Mouse (Mus musculus) myocyte (in vitro differentiated cells): Measurements from ENCODE around the gene Kmo. TPM values are rescaled to one million over a fixed set of nuclear protein-coding genes. Genes with fewer than 3 reads are reported as not detected.

Experiments used
- H3K27me3 ChIP-seq: one replicate; pipeline ENCODE4 v1.6.1; 2011; ENCODE audit not compliant: control insufficient read depth, insufficient read depth, insufficient read length
- H3K36me3 ChIP-seq: one replicate; pipeline ENCODE4 v1.6.1; 2011; ENCODE audit not compliant: control insufficient read depth, insufficient read depth
- H3K4me2 ChIP-seq: one replicate; pipeline ENCODE4 v1.6.1; 2011; ENCODE audit warnings: low read depth, control low read depth
- H3K4me3 ChIP-seq: one replicate; pipeline ENCODE4 v1.5.1; 2011; ENCODE audit warnings: mild to moderate bottlenecking, control low read depth, moderate library complexity
- H3K79me2 ChIP-seq: one replicate; pipeline ENCODE4 v1.6.1; 2011; ENCODE audit not compliant: control insufficient read depth, insufficient read depth
- H3ac ChIP-seq: one replicate; pipeline ENCODE4 v1.6.1; 2011; ENCODE audit not compliant: control insufficient read depth, insufficient read length
- CEBPB ChIP-seq: IDR thresholded peaks from 2 replicates; pipeline ENCODE4 v1.6.1; 2011; ENCODE audit warnings: mild to moderate bottlenecking, moderate library complexity; ENCODE audit not compliant: poor library complexity, insufficient read depth, severe bottlenecking
- E2F4 ChIP-seq: IDR thresholded peaks from one replicate; pipeline ENCODE4 v1.6.1; 2011; ENCODE audit warnings: mild to moderate bottlenecking, control low read depth, moderate library complexity; ENCODE audit not compliant: insufficient read depth
- MAX ChIP-seq: IDR thresholded peaks from one replicate; pipeline ENCODE4 v1.6.1; 2011; ENCODE audit warnings: low read depth, mild to moderate bottlenecking, control low read depth
- MYOD1 ChIP-seq, 3 experiments: IDR thresholded peaks; one replicate each; pipeline ENCODE4 v1.6.1; 2011; ENCODE audit warnings: control low read depth in 2 of 3, low read depth in 2 of 3, mild to moderate bottlenecking in 2 of 3, moderate library complexity in 1 of 3; ENCODE audit not compliant: insufficient read length in 2 of 3, control insufficient read depth in 1 of 3
- MYOG ChIP-seq, 3 experiments: IDR thresholded peaks; one replicate each; pipeline ENCODE4 v1.6.1; 2011; ENCODE audit warnings: control low read depth in 2 of 3, low read depth in 2 of 3, mild to moderate bottlenecking in 2 of 3; ENCODE audit not compliant: insufficient read length in 2 of 3, control insufficient read depth in 1 of 3, insufficient read depth in 1 of 3
- POLR2A ChIP-seq: IDR thresholded peaks from one replicate; pipeline ENCODE4 v1.6.1; 2011; ENCODE audit warnings: low read depth, mild to moderate bottlenecking, control low read depth, moderate library complexity; ENCODE audit not compliant: insufficient read length
- POLR2AphosphoS2 ChIP-seq: IDR thresholded peaks from one replicate; pipeline ENCODE4 v1.6.1; 2011; ENCODE audit warnings: low read depth, control low read depth; ENCODE audit not compliant: insufficient read length
- REST ChIP-seq: IDR thresholded peaks from one replicate; pipeline ENCODE4 v1.6.1; 2011; ENCODE audit warnings: mild to moderate bottlenecking, control low read depth, moderate library complexity; ENCODE audit not compliant: insufficient read depth, insufficient read length
- SRF ChIP-seq: IDR thresholded peaks from one replicate; pipeline ENCODE4 v1.6.1; 2011; ENCODE audit warnings: low read depth; ENCODE audit not compliant: control insufficient read depth, insufficient read length
- TCF12 ChIP-seq: IDR thresholded peaks from one replicate; pipeline ENCODE4 v1.6.1; 2011; ENCODE audit warnings: mild to moderate bottlenecking, control low read depth; ENCODE audit not compliant: poor library complexity, insufficient read depth, severe bottlenecking
- TCF3 ChIP-seq: IDR thresholded peaks from one replicate; pipeline ENCODE4 v1.6.1; 2011; ENCODE audit warnings: low read depth, control low read depth; ENCODE audit not compliant: insufficient read length
- USF1 ChIP-seq: IDR thresholded peaks from one replicate; pipeline ENCODE4 v1.6.1; 2011; ENCODE audit warnings: low read depth, mild to moderate bottlenecking, control low read depth, moderate library complexity
- polyA plus RNA-seq: library from polyadenylated mRNA; unstranded; fragments of >200 nt; fragmentation: generic; extraction: Trizol; gene quantifications from one replicate; pipeline ENCODE4 v1.2.1, GENCODE M21; 2012; ENCODE audit warnings: missing spikeins

The Kmo gene
- polyA plus RNA-seq = not detected

- H3ac ChIP-seq = no peak within 1 kb of the TSS
- TF ChIP-seq E2F4 = no peak
- TF ChIP-seq POLR2AphosphoS2 = no peak
- no peak for TF ChIP-seq SRF
- TF ChIP-seq USF1 = no peak
- no peak for TF ChIP-seq REST
- TF ChIP-seq TCF3 = no peak
- TF ChIP-seq MAX = no peak
- TF ChIP-seq POLR2A = no peak
- no peak for TF ChIP-seq CEBPB
- no peak for TF ChIP-seq MYOG (IDR thresholded peaks at IDR 0.05; ENCODE audit: control insufficient read depth in 1 of 3, insufficient read depth in 1 of 3, insufficient read length in 2 of 3, low read depth in 2 of 3)
- peaks cover 30% of the 10 kb centered on the region for H3K79me2 ChIP-seq
- peaks cover 42% of the 10 kb centered on the region for H3K36me3 ChIP-seq
- no peaks in the 10 kb centered on the region for H3K27me3 ChIP-seq
- H3K4me2 ChIP-seq = no peak within 1 kb of the TSS
- H3K4me3 ChIP-seq = no peak within 1 kb of the TSS
Observed at GRCm38 (mm10) chr1:175619814-175620431, at the start of gene Kmo. Gene Kmo (plus strand): TSS chr1:175620381.

- H3K4me2 ChIP-seq = no peak overlapping the region
- no peaks in the 10 kb centered on the region for H3K27me3 ChIP-seq
- no peak overlapping the region for H3ac ChIP-seq
- no peak overlapping the region for H3K4me3 ChIP-seq
- H3K36me3 ChIP-seq = no peaks in the 10 kb centered on the region
- no peak for TF ChIP-seq TCF3
- TF ChIP-seq MYOD1 (IDR thresholded peaks at IDR 0.05; ENCODE audit: control insufficient read depth in 1 of 3, insufficient read length in 2 of 3, low read depth in 2 of 3) = no peak
- TF ChIP-seq REST = no peak
- no peak for TF ChIP-seq USF1
- TF ChIP-seq POLR2AphosphoS2 = no peak
- no peaks in the 10 kb centered on the region for H3K79me2 ChIP-seq
Observed at GRCm38 (mm10) chr1:175574129-175574528, 46.1 kb upstream of the Kmo start.

GRCm38 (mm10) chr1:175578425-175579096, 41.6 kb upstream of the Kmo start:
- no peak for TF ChIP-seq MYOD1 (IDR thresholded peaks at IDR 0.05; ENCODE audit: control insufficient read depth in 1 of 3, insufficient read length in 2 of 3, low read depth in 2 of 3)
- TF ChIP-seq E2F4 = no peak
- TF ChIP-seq REST = no peak
- no peak for TF ChIP-seq MAX
- no peak for TF ChIP-seq POLR2A
- TF ChIP-seq POLR2AphosphoS2 = no peak
- no peak for TF ChIP-seq USF1
- Histone ChIP-seq H3K4me3 (no peak overlapping the region), H3K27me3 (no peaks in the 10 kb centered on the region), H3ac (no peak overlapping the region), H3K4me2 (no peak overlapping the region), H3K36me3 (no peaks in the 10 kb centered on the region), H3K79me2 (no peaks in the 10 kb centered on the region)

GRCm38 (mm10) chr1:175579598-175580235, 40.5 kb upstream of the Kmo start:
- no peaks in the 10 kb centered on the region for H3K27me3 ChIP-seq
- TF ChIP-seq E2F4 = no peak
- TF ChIP-seq USF1 = no peak
- no peak for TF ChIP-seq MYOD1 (IDR thresholded peaks at IDR 0.05; ENCODE audit: control insufficient read depth in 1 of 3, insufficient read length in 2 of 3, low read depth in 2 of 3)
- no peak for TF ChIP-seq REST
- TF ChIP-seq MYOG (IDR thresholded peaks at IDR 0.05; ENCODE audit: control insufficient read depth in 1 of 3, insufficient read depth in 1 of 3, insufficient read length in 2 of 3, low read depth in 2 of 3) = no peak
- no peak for TF ChIP-seq POLR2AphosphoS2
- TF ChIP-seq TCF3 = no peak
- no peak for TF ChIP-seq TCF12
- TF ChIP-seq POLR2A = no peak
- no peak for TF ChIP-seq SRF
- TF ChIP-seq CEBPB = no peak
- no peak for TF ChIP-seq MAX
- H3K4me3 ChIP-seq = no peak overlapping the region
- no peaks in the 10 kb centered on the region for H3K36me3 ChIP-seq
- no peak overlapping the region for H3K4me2 ChIP-seq
- H3ac ChIP-seq = no peak overlapping the region
- H3K79me2 ChIP-seq = no peaks in the 10 kb centered on the region

- H3K27me3 ChIP-seq = no peaks in the 10 kb centered on the region
- no peaks in the 10 kb centered on the region for H3K36me3 ChIP-seq
- H3ac ChIP-seq = no peak overlapping the region
- no peak overlapping the region for H3K4me3 ChIP-seq
- TF ChIP-seq MYOG (IDR thresholded peaks at IDR 0.05; ENCODE audit: control insufficient read depth in 1 of 3, insufficient read depth in 1 of 3, insufficient read length in 2 of 3, low read depth in 2 of 3) = no peak
- no peak for TF ChIP-seq POLR2AphosphoS2
- TF ChIP-seq CEBPB = no peak
- no peak for TF ChIP-seq USF1
- no peak for TF ChIP-seq POLR2A
- H3K4me2 ChIP-seq = no peak overlapping the region
- H3K79me2 ChIP-seq = no peaks in the 10 kb centered on the region
Observed at GRCm38 (mm10) chr1:175580346-175580745, 39.8 kb upstream of the Kmo start.
